Mouse (Mus musculus) ES-Bruce4 (cell line): ENCODE data around the gene Fbxl17.

Experiments used
- CTCF ChIP-seq: IDR thresholded peaks from one replicate; pipeline ENCODE4 v1.8.1; 2011; ENCODE audit warnings: low read depth, low read length
- EP300 ChIP-seq: IDR thresholded peaks from 2 replicates; pipeline ENCODE4 v1.6.1; 2011; ENCODE audit warnings: low read depth, low read length; ENCODE audit not compliant: insufficient read depth
- POLR2A ChIP-seq: IDR thresholded peaks from one replicate; pipeline ENCODE4 v1.8.1; 2011; ENCODE audit warnings: low read length; ENCODE audit not compliant: insufficient read depth

DNA sequence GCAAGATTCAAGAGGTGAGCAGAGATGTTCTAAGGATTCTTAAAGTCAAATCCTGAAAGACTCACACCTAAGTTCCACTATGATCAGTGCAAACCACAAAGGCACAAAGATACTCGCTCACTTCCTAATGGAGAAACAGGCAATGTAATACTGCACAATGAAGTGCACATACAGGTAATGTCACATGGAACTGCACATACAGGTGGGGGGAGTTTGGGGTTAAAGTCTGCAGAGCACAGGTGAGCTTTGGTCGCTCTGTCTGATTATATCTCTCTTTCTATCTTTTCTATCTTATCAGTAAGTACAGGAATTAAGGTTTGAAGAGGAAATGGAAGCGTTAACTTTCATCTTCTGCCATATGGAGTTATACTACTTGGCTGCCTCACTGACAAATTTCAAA lies 158.6 kb downstream of the Fbxl17 start:
- TF ChIP-seq CTCF (no peak), EP300 (no peak), POLR2A (no peak)
